Mouse (Mus musculus) central nervous system, embryonic 11.5 days (tissue): ENCODE results near the gene Ccdc146. TPM values are rescaled to one million over a fixed set of nuclear protein-coding genes. Genes with fewer than 3 reads are reported as not detected.

Experiments
- polyA plus RNA-seq: library from polyadenylated mRNA; depleted of rRNA; stranded (reverse); fragments of >200 nt; gene quantifications from 2 replicates; pipeline ENCODE4 v1.2.3, GENCODE M21; 2012; rRNA removed

Ccdc146 gene
- 0.17 and 0.52 TPM in 2 replicates for polyA plus RNA-seq

GRCm38 (mm10) chr5:21424614-21425602 lies at the start of gene Ccdc146, which contains the start of gene Fam185a:
Gene Ccdc146 (minus strand): TSS chr5:21424677.
Gene Fam185a (plus strand): TSS chr5:21424958.

GRCm38 (mm10) chr5:21372493-21373179 lies 51.8 kb downstream of the Ccdc146 start, which contains the start of gene Fgl2:
Gene Fgl2 (plus strand): TSS chr5:21372642.

Other genes starting within 250 kb of the Ccdc146 start
- gene Gsap, start 238.4 kb downstream of the Ccdc146 start, polyA plus RNA-seq, result 1.3 and 1.8 TPM in 2 replicates
- gene Fgl2, start 52.0 kb downstream of the Ccdc146 start, polyA plus RNA-seq, result 1.5 and 1.8 TPM in 2 replicates
- 3.6 TPM in 2 replicates for gene Fam185a, start 281 bp upstream of the Ccdc146 start, polyA plus RNA-seq
- gene Lrrc17, start 118.9 kb upstream of the Ccdc146 start, polyA plus RNA-seq, result 13.7 and 24.0 TPM in 2 replicates
- 0.31 and 0.35 TPM in 2 replicates for gene Fbxl13, start 221.0 kb upstream of the Ccdc146 start, polyA plus RNA-seq
- 95.8 and 116 TPM in 2 replicates for gene Armc10, start 221.1 kb upstream of the Ccdc146 start, polyA plus RNA-seq